Mouse (Mus musculus) hindbrain, embryonic 14.5 days (tissue): ENCODE results near the gene Gm2a. TPM values are rescaled to one million over a fixed set of nuclear protein-coding genes. Genes with fewer than 3 reads are reported as not detected.
"Not testable (repeated sequence)": the region's sequence is repeated elsewhere in the genome, so short reads cannot be mapped to it uniquely, and the experiment has no call there.

ENCODE experiments used
- ATAC-seq: fragments of 200-750 bp; cut with Nextera tagmentation; 2 replicates; pipeline ENCODE4 v1.8.0; 2017; ENCODE audit warnings: moderate number of reproducible peaks, mild to moderate bottlenecking, moderate TSS enrichment, moderate library complexity; ENCODE audit not compliant: low FRiP score
- DNase-seq: peaks from one replicate; pipeline ENCODE4 v3.0.0-alpha.2; 2015; ENCODE audit warnings: low spot score
- H3K27ac ChIP-seq: fragments of 300-500 bp; sonication (generic); 2 replicates; pipeline ENCODE4 v1.5.1; 2014; ENCODE audit warnings: mild to moderate bottlenecking, moderate library complexity
- H3K27me3 ChIP-seq: fragments of 300-500 bp; sonication (generic); 2 replicates; pipeline ENCODE4 v1.6.1; 2014; ENCODE audit warnings: mild to moderate bottlenecking, low read length, mixed read lengths; ENCODE audit not compliant: control insufficient read depth, insufficient read depth
- H3K36me3 ChIP-seq: fragments of 300-500 bp; sonication (generic); replicated peaks from 2 replicates; pipeline ENCODE4 v1.6.1; 2014; ENCODE audit not compliant: control insufficient read depth, insufficient read depth
- H3K4me1 ChIP-seq: fragments of 300-500 bp; sonication (generic); replicated peaks from 2 replicates; pipeline ENCODE4 v1.6.1; 2014; ENCODE audit warnings: antibody characterized with exemption, low read length, mixed read lengths; ENCODE audit not compliant: control insufficient read depth, insufficient read depth
- H3K4me2 ChIP-seq: fragments of 300-500 bp; sonication (generic); replicated peaks from 2 replicates; pipeline ENCODE4 v1.6.1; 2014; ENCODE audit warnings: mild to moderate bottlenecking, moderate library complexity
- H3K4me3 ChIP-seq: fragments of 300-500 bp; sonication (generic); replicated peaks from 2 replicates; pipeline ENCODE4 v1.5.1; 2014; ENCODE audit warnings: mild to moderate bottlenecking, low read length
- H3K9ac ChIP-seq: fragments of 300-500 bp; sonication (generic); 2 replicates; pipeline ENCODE4 v1.6.1; 2014
- H3K9me3 ChIP-seq: fragments of 300-500 bp; sonication (generic); 2 replicates; pipeline ENCODE4 v1.6.1; 2016; ENCODE audit warnings: low read length; ENCODE audit not compliant: control insufficient read depth
- WGBS: fragments of 180-500 bp; shearing (Covaris S2); extraction: QIAGEN DNeasy Blood & Tissue Kit; methylation state at CpG from one replicate; pipeline ENCODE4 v1.1.7; 2014; 5-methylcytosine and 5-hydroxymethylcytosine counted together
- polyA plus RNA-seq: library from polyadenylated mRNA; unstranded; fragments of >200 nt; fragmentation: Nextera tagmentation; extraction: Ambion mirVana; gene quantifications from 2 replicates; pipeline ENCODE4 v1.2.1, GENCODE M21; 2014

Gene Gm2a
- polyA plus RNA-seq, 1 experiment from 2014 or later, result 32.9 TPM

- Histone ChIP-seq H3K4me1 (no peaks in the 10 kb centered on the region), H3K4me2 (no peak overlapping the region), H3K27ac (no peak overlapping the region), H3K36me3 (no peaks in the 10 kb centered on the region), H3K4me3 (no peak overlapping the region), H3K9me3 (no peaks in the 10 kb centered on the region), H3K9ac (no peak overlapping the region), H3K27me3 (no peaks in the 10 kb centered on the region)
- WGBS, result 7% methylated on average over 10 of the region's 10 CpGs
- DNase-seq (peak; percentile 88), ATAC-seq (no peak)
Observed at GRCm38 (mm10) chr11:55087006-55087405, 10.9 kb upstream of the Gm2a start.

GRCm38 (mm10) chr11:55089892-55090291, 8.0 kb upstream of the Gm2a start:
- 85% methylated on average over 2 of the region's 2 CpGs for whole genome bisulfite sequencing
- no peak for ATAC-seq
- H3K36me3 ChIP-seq, result no peaks in the 10 kb centered on the region
- no peak for DNase-seq
- H3K4me3 ChIP-seq, result no peak overlapping the region
- no peak overlapping the region for H3K9ac ChIP-seq
- H3K4me2 ChIP-seq, result no peak overlapping the region
- no peaks in the 10 kb centered on the region for H3K27me3 ChIP-seq
- H3K4me1 ChIP-seq, result no peaks in the 10 kb centered on the region
- no peak overlapping the region for H3K27ac ChIP-seq
- no peaks in the 10 kb centered on the region for H3K9me3 ChIP-seq

GRCm38 (mm10) chr11:55093096-55093495, 4.8 kb upstream of the Gm2a start:
- ATAC-seq, result no peak
- H3K9me3 ChIP-seq, result no peaks in the 10 kb centered on the region
- no peaks in the 10 kb centered on the region for H3K4me1 ChIP-seq
- H3K36me3 ChIP-seq, result no peaks in the 10 kb centered on the region
- WGBS, result 89% methylated on average over 7 of the region's 7 CpGs
- H3K4me3 ChIP-seq, result no peak overlapping the region
- H3K4me2 ChIP-seq, result no peak overlapping the region
- no peak overlapping the region for H3K9ac ChIP-seq
- H3K27me3 ChIP-seq, result no peaks in the 10 kb centered on the region
- H3K27ac ChIP-seq, result no peak overlapping the region
- no peak for DNase-seq

- 85% methylated on average over 4 of the region's 4 CpGs for whole genome bisulfite sequencing
- not testable (repeated sequence) for H3K4me3 ChIP-seq, H3K4me1 ChIP-seq, H3K9me3 ChIP-seq, ATAC-seq, H3K4me2 ChIP-seq, H3K36me3 ChIP-seq, H3K9ac ChIP-seq, DNase-seq, H3K27me3 ChIP-seq, H3K27ac ChIP-seq
Observed at GRCm38 (mm10) chr11:55096296-55096695, 1.6 kb upstream of the Gm2a start.

- peak overlapping the region; percentile 71 for H3K4me2 ChIP-seq
- WGBS, result 40% methylated on average over 11 of the region's 11 CpGs
- H3K9me3 ChIP-seq, result no peaks in the 10 kb centered on the region
- H3K36me3 ChIP-seq, result no peaks in the 10 kb centered on the region
- H3K4me1 ChIP-seq, result peaks cover 4% of the 10 kb centered on the region; the same call in 1 of the 2 replicates
- no peak for DNase-seq
- peak overlapping the region; percentile 56 for H3K4me3 ChIP-seq
- no peaks in the 10 kb centered on the region for H3K27me3 ChIP-seq
- no peak overlapping the region for H3K9ac ChIP-seq
- ATAC-seq, result no peak
- 0 out of 2 replicates have a peak overlapping the region, but pooled peaks have one; percentile 10 for H3K27ac ChIP-seq
Observed at GRCm38 (mm10) chr11:55096731-55097462, 1.0 kb upstream of the Gm2a start.

GRCm38 (mm10) chr11:55098189-55098915, 437 bp downstream of the Gm2a start:
- peak overlapping the region; percentile 71 for H3K4me2 ChIP-seq
- peak overlapping the region; percentile 56 for H3K4me3 ChIP-seq
- ATAC-seq (peak; percentile 9; the same call in 1 of the 2 replicates), DNase-seq (no peak)
- no peaks in the 10 kb centered on the region for H3K27me3 ChIP-seq
- no peaks in the 10 kb centered on the region for H3K9me3 ChIP-seq
- peak overlapping the region; percentile 44 for H3K27ac ChIP-seq
- H3K4me1 ChIP-seq, result peaks cover 4% of the 10 kb centered on the region; the same call in 1 of the 2 replicates
- 12% methylated on average over 24 of the region's 24 CpGs for WGBS
- H3K36me3 ChIP-seq, result no peaks in the 10 kb centered on the region
- peak overlapping the region; percentile 70 for H3K9ac ChIP-seq

- peak overlapping the region; percentile 71; the same call in 1 of the 2 replicates for H3K4me2 ChIP-seq
- peaks cover 4% of the 10 kb centered on the region; the same call in 1 of the 2 replicates for H3K4me1 ChIP-seq
- DNase-seq (no peak), ATAC-seq (no peak)
- no peak overlapping the region for H3K27ac ChIP-seq
- H3K9me3 ChIP-seq, result no peaks in the 10 kb centered on the region
- H3K36me3 ChIP-seq, result no peaks in the 10 kb centered on the region
- H3K27me3 ChIP-seq, result no peaks in the 10 kb centered on the region
- peak overlapping the region; percentile 56 for H3K4me3 ChIP-seq
- WGBS, result 88% methylated on average over 8 of the region's 8 CpGs
- H3K9ac ChIP-seq, result no peak overlapping the region
Observed at GRCm38 (mm10) chr11:55099019-55099771, 1.3 kb downstream of the Gm2a start.

GRCm38 (mm10) chr11:55099868-55100267, 2.0 kb downstream of the Gm2a start:
- ATAC-seq, result no peak
- Histone ChIP-seq H3K36me3 (no peaks in the 10 kb centered on the region), H3K9ac (0 out of 2 replicates have a peak overlapping the region, but pooled peaks have one; percentile 16), H3K27me3 (no peaks in the 10 kb centered on the region), H3K9me3 (no peaks in the 10 kb centered on the region), H3K4me2 (no peak overlapping the region), H3K27ac (no peak overlapping the region), H3K4me3 (no peak overlapping the region), H3K4me1 (peaks cover 4% of the 10 kb centered on the region; the same call in 1 of the 2 replicates)
- no peak for DNase-seq
- WGBS, result 23% methylated on average over 4 of the region's 4 CpGs

- WGBS, result 88% methylated on average over 3 of the region's 3 CpGs
- H3K9me3 ChIP-seq, result no peaks in the 10 kb centered on the region
- H3K4me1 ChIP-seq, result peaks cover 4% of the 10 kb centered on the region; the same call in 1 of the 2 replicates
- H3K36me3 ChIP-seq, result peaks cover 7% of the 10 kb centered on the region; the same call in 1 of the 2 replicates
- H3K27ac ChIP-seq, result no peak overlapping the region
- no peak overlapping the region for H3K4me3 ChIP-seq
- ATAC-seq (no peak), DNase-seq (no peak)
- no peak overlapping the region for H3K4me2 ChIP-seq
- no peaks in the 10 kb centered on the region for H3K27me3 ChIP-seq
- H3K9ac ChIP-seq, result no peak overlapping the region
Observed at GRCm38 (mm10) chr11:55102015-55102414, 4.1 kb downstream of the Gm2a start.
